Mouse (Mus musculus): ENCODE measurements around the gene Ripply1.
A peak's percentile ranks its signal among the peaks of the same experiment; 100 is the strongest.
"Not testable (repeated sequence)": the region's sequence is repeated elsewhere in the genome, so short reads cannot be mapped to it uniquely, and the experiment has no call there.

Gene Ripply1

DNA sequence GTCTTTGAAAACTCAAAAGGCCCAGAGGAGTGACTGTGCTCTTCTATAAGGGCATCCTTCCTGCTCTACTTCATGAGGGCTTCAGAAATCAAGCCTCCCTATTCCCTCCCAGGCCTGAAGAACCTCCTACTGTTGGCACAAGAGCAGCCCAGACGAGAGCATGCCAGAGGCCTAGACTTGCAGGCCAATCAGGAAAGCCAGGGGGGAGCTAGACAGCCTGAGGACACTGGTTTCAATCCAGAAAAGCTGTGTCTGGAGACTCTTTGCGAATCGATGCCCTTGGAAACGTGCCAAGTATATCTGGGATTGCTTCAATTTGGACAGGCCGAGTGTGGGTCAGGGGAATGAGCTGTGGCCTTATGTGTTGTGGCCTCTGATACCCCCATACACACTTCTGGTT is 2.8 kb downstream of the Ripply1 start:
- no peak for DNase-seq

DNA sequence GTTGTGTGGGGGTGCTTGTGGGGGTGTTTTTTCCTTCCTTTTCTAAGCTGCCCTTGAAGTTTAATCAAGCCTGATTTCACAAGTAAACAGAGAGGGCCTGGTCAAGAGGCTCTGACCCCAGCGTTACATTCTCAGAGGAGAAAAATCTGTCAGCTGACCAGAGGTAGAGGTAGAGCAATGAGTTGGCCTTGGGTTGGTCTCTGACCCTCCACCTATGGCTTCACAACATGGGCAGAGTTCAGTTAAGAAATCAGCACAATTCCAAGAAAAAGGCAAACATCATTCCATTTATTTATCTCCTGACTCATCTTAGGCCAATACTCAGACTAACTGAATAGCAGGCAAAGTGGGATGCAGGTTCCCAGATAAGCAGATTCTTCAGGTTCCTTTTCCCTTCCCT is 3.3 kb downstream of the Ripply1 start:
- DNase-seq, result no peak

DNA sequence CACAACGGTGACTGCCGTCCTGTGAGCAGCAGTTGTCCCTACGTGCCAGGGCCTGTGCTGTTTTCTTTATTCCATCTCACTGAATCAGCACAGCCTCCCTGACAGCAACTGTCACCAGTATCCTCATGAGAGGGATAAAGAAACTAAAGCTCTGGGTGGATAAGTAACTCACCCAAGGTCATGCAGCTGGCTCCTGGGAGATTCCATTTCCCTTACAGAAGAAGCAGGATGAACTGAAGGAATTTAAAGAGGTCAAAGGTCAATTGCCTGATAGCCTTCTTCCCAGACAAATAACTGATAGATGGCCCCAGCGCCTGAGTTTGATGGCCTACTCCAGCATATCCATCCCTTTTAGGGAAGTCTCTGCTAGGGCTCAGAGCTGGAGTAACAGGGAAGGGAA is 4.8 kb downstream of the Ripply1 start:
- DNase-seq, result no peak

DNA sequence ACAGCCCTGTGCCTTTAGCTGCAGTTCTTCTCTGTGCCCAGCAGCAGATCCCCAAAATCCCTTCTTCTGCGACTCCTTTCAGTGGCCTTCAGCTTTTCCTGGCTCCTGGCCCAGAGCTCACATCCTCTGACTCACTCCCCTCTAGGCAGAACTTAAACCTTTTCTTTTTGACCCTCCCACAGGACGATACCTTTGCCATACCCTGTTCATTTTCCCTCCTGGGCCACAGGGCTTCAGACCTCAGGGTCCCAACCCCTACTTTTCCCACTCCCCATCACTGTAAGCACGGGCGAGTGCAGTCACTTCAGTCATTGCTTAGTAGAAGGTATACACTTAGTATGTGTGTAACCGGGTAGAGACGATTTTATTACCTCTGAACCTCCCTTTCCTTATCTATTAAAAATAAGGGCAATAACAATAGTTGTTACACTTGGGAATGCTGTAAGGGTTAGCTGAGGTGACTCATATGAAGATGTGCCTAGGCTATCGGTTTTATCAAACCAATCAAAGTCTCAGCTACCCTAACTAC is 7.0 kb downstream of the Ripply1 start:
- DNase-seq, result no peak

DNA sequence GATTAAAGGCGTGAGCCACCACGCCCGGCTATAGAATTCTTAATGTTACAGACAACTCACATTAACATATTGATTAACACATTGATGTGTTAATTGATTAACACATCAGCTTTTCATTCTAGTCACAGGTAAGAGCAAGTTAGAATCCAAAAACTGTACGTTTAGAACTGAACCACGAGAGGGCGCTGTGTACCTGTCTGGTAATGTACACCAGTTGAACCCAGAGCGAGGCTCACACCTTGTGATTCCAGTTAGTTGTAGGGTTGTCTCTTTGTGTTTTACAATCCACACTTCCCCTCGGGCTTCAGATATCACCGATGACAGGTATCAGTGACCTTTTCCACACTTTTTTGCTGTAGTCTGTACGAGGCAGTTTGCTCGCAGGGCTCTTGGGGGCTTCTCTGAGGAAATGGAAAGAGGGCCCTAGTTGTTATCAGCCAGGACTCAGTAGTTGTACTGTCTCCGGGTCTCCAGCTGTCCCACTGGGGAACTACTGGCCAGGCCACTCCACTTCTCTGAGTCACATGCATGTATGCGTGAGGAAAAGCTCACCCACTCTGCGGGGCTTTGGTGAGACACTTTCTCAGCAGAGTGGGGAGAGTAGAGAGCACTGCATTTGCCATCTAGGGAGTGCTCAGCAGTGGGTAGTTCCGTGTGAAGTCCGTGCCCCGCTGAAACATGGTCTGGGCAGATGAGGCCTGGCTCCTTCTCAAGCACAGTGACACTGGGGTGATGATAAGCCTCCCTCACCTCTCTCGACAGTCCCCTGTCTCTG is 7.7 kb downstream of the Ripply1 start:
- DNase-seq, result peak; percentile 21

DNA sequence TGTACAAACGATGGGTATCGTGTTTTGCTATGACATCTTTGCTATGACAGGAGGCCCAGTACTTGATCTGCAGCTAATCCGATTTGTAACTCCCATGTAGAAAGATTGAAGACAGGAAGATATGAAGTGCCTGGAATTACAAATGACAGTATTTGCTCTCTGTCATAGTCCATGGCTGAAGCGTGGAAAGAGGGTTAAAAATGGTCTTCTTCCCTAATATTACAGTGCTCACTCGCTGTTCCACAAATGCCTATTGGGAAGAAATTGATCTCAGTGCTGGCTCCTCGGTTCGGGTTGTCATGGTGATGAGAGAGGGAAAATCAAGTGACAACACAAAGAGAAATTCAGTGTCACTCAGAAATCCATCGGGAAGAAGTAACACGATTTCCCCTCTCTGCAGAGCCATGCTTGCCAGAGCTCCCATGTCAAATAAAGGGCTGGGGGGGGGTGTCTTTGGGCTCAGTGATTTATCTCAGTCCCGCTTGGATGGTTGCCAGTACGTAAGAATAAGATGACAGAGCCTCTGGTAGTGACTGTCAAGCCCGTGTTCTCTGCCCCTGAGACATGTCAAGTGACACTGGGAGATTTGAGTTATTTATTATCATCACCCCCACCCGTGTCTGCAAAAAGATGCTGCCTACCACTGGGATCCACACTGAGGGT is 12.0 kb downstream of the Ripply1 start:
- no peak for DNase-seq

DNA sequence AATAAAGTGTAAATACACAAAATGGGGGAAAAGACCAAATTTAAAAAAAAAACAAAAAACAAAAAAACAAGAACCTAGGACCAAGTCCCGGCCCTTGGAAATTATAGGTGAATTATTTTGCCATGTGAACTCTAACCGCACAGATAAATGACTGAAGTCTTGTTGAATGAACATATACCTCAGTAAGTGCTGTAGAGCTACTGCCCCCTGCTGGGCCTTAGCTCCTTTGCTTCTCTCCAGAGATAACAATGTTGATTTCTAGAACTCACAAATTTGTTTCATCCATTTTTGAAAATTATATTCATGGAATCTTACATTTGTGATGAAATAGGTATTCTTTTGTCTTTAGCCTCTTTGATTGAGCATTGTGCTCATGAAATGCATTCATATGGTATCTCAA is 19.6 kb downstream of the Ripply1 start:
- DNase-seq, result peak; percentile 4

DNA sequence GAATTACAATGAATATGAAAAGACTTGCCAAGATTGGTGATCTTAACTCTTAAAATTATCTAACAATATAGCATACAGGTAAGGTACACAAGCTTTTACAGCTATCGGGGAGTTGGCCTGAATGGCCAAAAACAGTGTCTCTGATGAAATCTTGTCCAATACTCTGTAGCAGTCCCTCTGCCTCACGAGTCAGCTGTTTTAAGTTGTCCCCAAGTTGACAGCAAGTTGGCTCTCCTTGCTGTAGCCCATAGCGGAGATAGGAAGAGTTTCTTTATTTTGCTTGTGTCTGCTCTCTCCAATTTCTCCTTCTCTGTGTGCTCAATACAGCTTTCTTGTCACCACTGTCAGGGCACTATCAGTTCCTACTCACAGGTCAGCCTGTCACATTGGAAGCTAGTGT is 23.5 kb downstream of the Ripply1 start:
- DNase-seq, result not testable (repeated sequence)

DNA sequence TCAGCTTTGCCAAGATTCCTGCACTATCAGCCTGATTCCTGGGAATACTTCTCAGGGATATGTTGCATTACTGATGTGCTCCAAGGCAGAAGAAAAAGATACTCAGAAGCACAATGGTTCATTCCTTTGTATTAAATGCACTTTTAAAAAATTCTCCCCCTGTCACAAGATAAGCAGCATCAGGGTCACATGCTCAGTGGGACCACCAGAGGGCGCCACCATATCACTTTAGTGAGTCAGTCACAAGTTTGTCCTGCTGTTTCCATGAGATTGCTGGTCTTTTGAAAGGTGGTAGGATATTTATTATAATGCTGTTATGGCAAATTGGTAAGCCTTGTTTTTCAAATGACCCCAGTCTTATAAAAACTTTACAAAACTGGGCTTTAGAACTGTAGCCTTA is 30.3 kb downstream of the Ripply1 start:
- DNase-seq, result peak; percentile 28

DNA sequence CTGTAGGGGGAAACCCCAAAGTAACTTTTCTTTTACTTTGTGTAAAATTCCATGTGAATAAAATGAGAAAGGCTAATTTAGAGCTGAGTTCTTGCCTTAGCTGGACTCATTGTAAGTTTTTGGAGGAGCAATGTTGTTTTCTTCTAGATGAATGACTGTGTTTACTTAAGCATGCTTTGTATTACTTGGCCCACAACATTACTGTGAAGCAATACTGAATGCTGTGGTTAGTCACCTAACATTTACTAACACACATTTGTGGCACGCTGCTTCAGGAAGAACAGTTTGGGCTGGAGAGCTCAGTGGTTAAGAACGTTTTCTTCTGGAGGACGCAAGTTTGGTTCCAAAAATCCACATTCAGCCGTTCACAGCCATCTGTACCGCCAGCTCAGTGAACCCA is 45.1 kb downstream of the Ripply1 start:
- no peak for DNase-seq

DNA sequence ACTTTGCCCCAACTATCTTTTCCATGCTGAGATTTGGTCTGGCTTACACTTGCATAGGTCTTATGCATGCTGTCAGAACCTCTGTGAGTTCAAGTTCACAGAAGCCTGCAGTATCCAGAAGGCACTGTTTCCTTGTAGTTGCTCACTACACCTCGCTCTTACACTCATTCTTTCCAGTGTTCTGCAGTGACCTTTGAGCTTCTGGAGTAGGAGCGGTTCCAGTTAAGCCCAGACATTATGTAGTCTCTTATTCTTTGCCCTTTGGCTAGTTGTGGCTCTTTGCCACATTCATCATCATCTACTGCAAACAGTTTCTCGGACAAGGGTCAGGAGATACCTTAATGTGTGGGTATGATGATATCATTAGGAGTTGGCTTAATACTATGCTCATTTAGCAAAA is 51.6 kb downstream of the Ripply1 start:
- no peak for DNase-seq

Measured in thymus, postnatal 25 days (tissue).